Mouse (Mus musculus) erythroblast, adult 5-6 weeks (primary cell): ENCODE results near the gene Clspn. TPM values are rescaled to one million over a fixed set of nuclear protein-coding genes. Genes with fewer than 3 reads are reported as not detected.
"Not testable (repeated sequence)": the region's sequence is repeated elsewhere in the genome, so short reads cannot be mapped to it uniquely, and the experiment has no call there.

Source experiments
- ATAC-seq: replicated peaks from 2 replicates; pipeline ENCODE4 v1.8.0; 2016; ENCODE audit warnings: moderate number of reproducible peaks, mild to moderate bottlenecking, moderate TSS enrichment, inconsistent platforms; ENCODE audit not compliant: poor library complexity, low FRiP score, severe bottlenecking
- total RNA-seq, 2 experiments: library from RNA; stranded (forward) in 1 of 2; stranded (reverse) in 1 of 2; fragments of 150-400 nt in 1 of 2; fragments of 200-764, 138-1000 nt in 1 of 2; gene quantifications; 2 replicates each; pipeline versions ENCODE4 v1.2.3 to v1.2.4; 2015 to 2017; ENCODE audit warnings: low replicate concordance in 2 of 2

Gene Clspn
- total RNA-seq (2015; ENCODE audit: low replicate concordance) (24.4 and 29.5 TPM in 2 replicates), total RNA-seq (2017; ENCODE audit: low replicate concordance) (121 and 203 TPM in 2 replicates)

- peak; percentile 98 for ATAC-seq
Measured at GRCm38 (mm10) chr4:126556809-126557711, at the start of gene Clspn. TSS of gene Clspn (plus strand) at chr4:126556935.

- ATAC-seq, result no peak
Measured at GRCm38 (mm10) chr4:126508110-126508899, 48.4 kb upstream of the Clspn start.

- no peak for ATAC-seq
Measured at GRCm38 (mm10) chr4:126509072-126509471, 47.7 kb upstream of the Clspn start.

GRCm38 (mm10) chr4:126511013-126511412 lies 45.7 kb upstream of the Clspn start:
- no peak for ATAC-seq

GRCm38 (mm10) chr4:126512308-126513066 lies 44.2 kb upstream of the Clspn start:
- no peak for ATAC-seq

- no peak for ATAC-seq
Measured at GRCm38 (mm10) chr4:126526164-126526563, 30.6 kb upstream of the Clspn start.

- ATAC-seq, result no peak
Measured at GRCm38 (mm10) chr4:126526828-126527227, 29.9 kb upstream of the Clspn start.

GRCm38 (mm10) chr4:126532292-126532691 lies 24.4 kb upstream of the Clspn start:
- no peak for ATAC-seq

GRCm38 (mm10) chr4:126532827-126533728 lies 23.7 kb upstream of the Clspn start, which contains the start of gene Ago4:
TSS of gene Ago4 (minus strand) at chr4:126533472.
- 0 out of 2 replicates have a peak, but pooled peaks have one; percentile 20 for ATAC-seq

GRCm38 (mm10) chr4:126533729-126534070 lies 23.0 kb upstream of the Clspn start:
- no peak for ATAC-seq

GRCm38 (mm10) chr4:126535631-126536030 lies 21.1 kb upstream of the Clspn start:
- ATAC-seq, result not testable (repeated sequence)

- ATAC-seq, result no peak
Measured at GRCm38 (mm10) chr4:126536865-126537264, 19.9 kb upstream of the Clspn start.

GRCm38 (mm10) chr4:126540487-126541071 lies 16.2 kb upstream of the Clspn start:
- no peak for ATAC-seq

- ATAC-seq, result no peak
Measured at GRCm38 (mm10) chr4:126542838-126543237, 13.9 kb upstream of the Clspn start.

- ATAC-seq, result no peak
Measured at GRCm38 (mm10) chr4:126545016-126545415, 11.7 kb upstream of the Clspn start.

GRCm38 (mm10) chr4:126545703-126546102 lies 11.0 kb upstream of the Clspn start:
- no peak for ATAC-seq

- ATAC-seq, result no peak
Measured at GRCm38 (mm10) chr4:126546183-126546582, 10.6 kb upstream of the Clspn start.

GRCm38 (mm10) chr4:126552136-126552535 lies 4.6 kb upstream of the Clspn start:
- ATAC-seq, result no peak

GRCm38 (mm10) chr4:126553105-126553504 lies 3.6 kb upstream of the Clspn start:
- ATAC-seq, result no peak
